Mouse (Mus musculus) spleen, postnatal 0 days (tissue): ENCODE data around the gene Cstl1. TPM values are rescaled to one million over a fixed set of nuclear protein-coding genes. Genes with fewer than 3 reads are reported as not detected.

ENCODE experiments used
- polyA plus RNA-seq: library from polyadenylated mRNA; unstranded; fragments of >200 nt; fragmentation: Nextera tagmentation; extraction: Ambion mirVana; gene quantifications from 2 replicates; pipeline ENCODE4 v1.2.1, GENCODE M21; 2015

Gene Cstl1
- polyA plus RNA-seq: not detected in 2 replicates

DNA sequence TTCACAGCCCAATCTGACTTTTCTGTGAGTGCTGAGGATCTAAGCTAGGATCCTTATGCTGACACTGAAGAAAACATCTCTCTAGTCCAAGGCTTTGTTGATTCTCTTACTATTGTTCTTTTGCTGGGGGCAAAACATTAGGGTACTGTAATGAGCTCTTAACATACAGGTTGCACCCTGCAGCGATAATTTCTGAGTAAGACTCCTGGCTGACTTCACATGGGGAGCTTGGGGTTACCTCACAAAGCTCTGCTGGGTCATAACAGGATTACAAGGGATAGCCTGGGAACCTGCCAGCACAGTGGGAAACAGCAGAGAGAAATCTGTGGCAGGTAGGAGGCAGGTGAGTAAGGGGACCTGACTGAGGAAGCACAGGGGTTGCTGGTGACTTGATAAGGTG, at the start of gene Cstl1:
Cstl1 (plus strand) TSS at position 301 of the 400 bp plus-strand sequence.

DNA sequence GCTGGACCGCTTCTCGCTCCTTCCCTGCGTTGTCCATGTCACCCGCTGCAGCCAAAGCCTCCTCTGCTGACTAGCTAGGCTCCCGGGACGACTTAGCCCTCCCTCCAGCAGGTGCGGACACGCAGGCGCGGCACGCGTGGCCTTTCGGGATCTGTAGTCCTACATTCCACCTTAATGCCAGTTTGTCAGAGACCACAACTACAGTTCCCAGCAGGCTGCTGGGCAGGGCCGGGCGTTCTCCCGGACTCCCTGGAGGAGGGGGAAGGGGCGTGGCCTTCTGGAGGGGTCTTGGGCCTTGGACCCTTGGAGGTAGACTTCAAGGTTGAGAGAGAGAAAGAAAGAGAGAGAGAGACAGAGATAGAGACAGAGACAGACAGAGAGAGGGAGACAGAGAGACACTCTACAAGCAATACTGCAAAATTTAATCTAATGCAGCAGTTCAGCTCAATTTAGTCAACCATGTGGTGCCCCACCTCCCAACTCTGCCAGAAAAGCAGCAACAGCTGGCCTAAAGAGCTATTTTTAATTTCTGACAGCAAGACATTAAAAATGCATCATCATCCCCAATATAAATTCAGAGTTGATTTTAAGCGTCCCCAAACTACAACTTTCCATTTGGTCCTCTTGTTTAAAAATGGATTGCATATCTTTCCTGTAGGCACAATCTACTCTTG, 17.7 kb upstream of the Cstl1 start, which contains the start of gene Napb:
Napb (minus strand) TSS at position 141 of the 674 bp plus-strand sequence.

DNA sequence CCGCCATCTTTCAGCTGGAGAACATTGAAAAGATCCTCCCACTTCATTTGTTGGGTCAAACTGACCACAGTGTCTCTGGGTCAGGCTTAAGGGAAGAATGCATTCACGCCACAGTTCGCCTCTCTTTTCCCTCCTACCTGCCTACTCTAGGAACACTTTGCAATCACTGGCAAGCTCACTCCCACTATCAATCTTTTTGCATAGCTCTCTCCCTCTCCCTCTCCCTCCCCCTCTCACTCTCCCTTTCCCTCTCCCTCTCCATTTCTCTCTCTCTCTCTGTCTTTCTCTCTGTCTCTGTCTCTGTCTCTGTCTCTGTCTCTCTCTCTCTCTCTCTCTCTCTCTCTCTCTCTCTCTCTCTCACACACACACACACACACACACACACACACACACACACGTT, 21.2 kb downstream of the Cstl1 start, which contains the start of gene Cst11:
Cst11 (minus strand) TSS at position 101 of the 400 bp plus-strand sequence.

DNA sequence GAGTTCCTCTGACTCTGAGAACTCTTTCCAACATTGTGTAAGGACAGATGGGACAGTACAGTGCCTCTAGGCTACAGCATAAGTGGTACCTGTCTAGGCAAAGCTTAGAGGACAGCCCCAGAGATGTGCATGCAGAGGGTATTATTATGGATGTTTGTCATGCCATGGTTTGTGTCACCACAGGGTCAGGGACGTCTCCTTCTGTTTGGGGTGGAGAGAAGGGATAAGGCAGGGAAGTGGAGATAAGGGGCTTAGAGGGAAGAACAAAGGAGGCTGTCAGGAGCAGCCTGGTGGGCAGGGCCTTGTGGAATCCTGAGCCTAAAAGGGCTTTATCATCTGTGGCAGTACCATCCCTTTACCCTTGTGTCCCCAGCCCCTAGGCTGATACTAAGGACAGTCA, 31.6 kb downstream of the Cstl1 start, which contains the start of gene 8030411F24Rik:
8030411F24Rik (plus strand) TSS at position 301 of the 400 bp plus-strand sequence.

DNA sequence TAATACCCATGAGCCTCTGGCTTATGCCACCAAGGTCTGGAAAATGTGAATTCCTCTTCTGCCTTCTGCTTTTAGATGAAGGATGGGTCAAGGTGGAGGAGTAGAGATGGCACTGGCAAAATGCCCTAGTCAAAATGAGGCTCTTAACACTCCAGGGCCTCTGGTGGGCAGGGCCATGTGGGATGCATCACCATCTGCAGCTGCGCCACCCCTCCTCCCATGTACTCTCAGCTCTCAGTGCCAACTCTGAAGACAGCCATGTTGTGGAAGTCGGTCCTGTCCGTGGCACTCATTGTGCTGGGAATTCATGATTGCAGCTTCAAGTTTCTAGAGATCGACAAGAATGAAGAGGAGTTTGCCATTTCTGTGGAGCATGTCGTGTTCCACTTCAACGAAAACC, 39.0 kb downstream of the Cstl1 start, which contains the start of gene Cst12:
Cst12 (plus strand) TSS at position 220 of the 400 bp plus-strand sequence.

DNA sequence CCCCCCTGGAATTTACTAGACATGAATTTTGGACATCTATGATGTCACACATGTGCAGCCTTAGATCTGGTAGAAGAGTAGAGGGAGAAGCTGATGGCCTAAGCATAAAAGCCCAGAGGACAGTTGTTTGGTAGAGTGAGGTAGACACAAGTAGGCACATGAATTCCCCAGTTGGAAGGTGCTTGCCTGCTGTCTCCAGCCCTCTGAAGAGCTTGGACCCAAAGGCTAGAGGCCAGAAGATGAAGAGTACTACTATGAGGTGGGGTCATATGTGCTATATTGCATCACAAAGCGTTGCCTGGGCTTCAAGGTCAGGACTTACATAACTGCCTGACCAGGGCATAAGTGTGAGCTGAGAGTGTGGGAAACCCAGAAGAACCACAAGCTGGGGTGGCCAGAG, 48.3 kb downstream of the Cstl1 start, which contains the start of gene Cst8:
Cst8 (plus strand) TSS at position 301 of the 400 bp plus-strand sequence.

Other genes starting within 250 kb of the Cstl1 start
- 75.2 and 80.6 TPM in 2 replicates for gene Nxt1, start 77.8 kb upstream of the Cstl1 start, polyA plus RNA-seq
- 6.9 and 8.1 TPM in 2 replicates for gene Gzf1, start 69.3 kb upstream of the Cstl1 start, polyA plus RNA-seq
- 0.45 and 0.70 TPM in 2 replicates for gene Napb, start 17.9 kb upstream of the Cstl1 start, polyA plus RNA-seq
- not detected in 2 replicates for gene Cst11, start 21.1 kb downstream of the Cstl1 start, polyA plus RNA-seq
- gene 8030411F24Rik, start 31.7 kb downstream of the Cstl1 start, polyA plus RNA-seq: not detected in 2 replicates
- not detected in 2 replicates for gene Cst12, start 39.0 kb downstream of the Cstl1 start, polyA plus RNA-seq
- gene Cst8, start 48.4 kb downstream of the Cstl1 start, polyA plus RNA-seq: not detected in 2 replicates
- not detected in 2 replicates for gene Cst13, start 69.7 kb downstream of the Cstl1 start, polyA plus RNA-seq
- gene Cst9, start 84.8 kb downstream of the Cstl1 start, polyA plus RNA-seq: 0.31 and 0.73 TPM in 2 replicates
- gene 9230104L09Rik, start 114.7 kb downstream of the Cstl1 start, polyA plus RNA-seq: not detected in 2 replicates
- gene Cst3, start 125.3 kb downstream of the Cstl1 start, polyA plus RNA-seq: 328 and 437 TPM in 2 replicates